Mouse (Mus musculus): ENCODE data around the gene Nphs2. TPM values are rescaled to one million over a fixed set of nuclear protein-coding genes. Genes with fewer than 3 reads are reported as not detected.

Nphs2 gene
- polyA plus RNA-seq, 1 experiment from 2014 or later = 0.31 TPM

Other genes with a start within 250 kb of the Nphs2 start
- 3.7 and 4.6 TPM in 2 replicates for gene Fam163a, start 105.7 kb upstream of the Nphs2 start, polyA plus RNA-seq (2015; fragmentation: Nextera tagmentation; extraction: Ambion mirVana)
- gene Tdrd5, start 7.1 kb upstream of the Nphs2 start, polyA plus RNA-seq (2015; fragmentation: Nextera tagmentation; extraction: Ambion mirVana) = 0.88 and 1.3 TPM in 2 replicates
- gene Gm2000, start 55.3 kb downstream of the Nphs2 start, polyA plus RNA-seq (2015; fragmentation: Nextera tagmentation; extraction: Ambion mirVana) = 525 and 565 TPM in 2 replicates
- 0.31 TPM in 2 replicates for gene Axdnd1, start 110.4 kb downstream of the Nphs2 start, polyA plus RNA-seq (2015; fragmentation: Nextera tagmentation; extraction: Ambion mirVana)
- gene Soat1, start 163.6 kb downstream of the Nphs2 start, polyA plus RNA-seq (2015; fragmentation: Nextera tagmentation; extraction: Ambion mirVana) = 11.3 and 11.7 TPM in 2 replicates
- 0.44 and 0.84 TPM in 2 replicates for gene Gm10031, start 213.3 kb downstream of the Nphs2 start, polyA plus RNA-seq (2015; fragmentation: Nextera tagmentation; extraction: Ambion mirVana)
- gene Abl2, start 248.1 kb downstream of the Nphs2 start, polyA plus RNA-seq (2015; fragmentation: Nextera tagmentation; extraction: Ambion mirVana) = 5.7 and 5.8 TPM in 2 replicates